Mouse (Mus musculus) CH12.LX (cell line): ENCODE results near the gene Map7. TPM values are rescaled to one million over a fixed set of nuclear protein-coding genes. Genes with fewer than 3 reads are reported as not detected.

ENCODE experiments used
- DNase-seq: peaks from one replicate; pipeline ENCODE4 v3.0.0-alpha.2; 2013; ENCODE audit errors: extremely low read depth
- H3K27ac ChIP-seq: 2 replicates; pipeline ENCODE4 v1.5.1; 2012; ENCODE audit warnings: low read depth, mild to moderate bottlenecking, control low read depth, moderate library complexity; ENCODE audit not compliant: insufficient read depth
- H3K27me3 ChIP-seq: replicated peaks from 2 replicates; pipeline ENCODE3; 2012; ENCODE audit warnings: inconsistent platforms
- H3K36me3 ChIP-seq, 2 experiments: replicated peaks in 1 of 2; 2 replicates each; pipeline versions ENCODE3 to v1.6.1; 2012; ENCODE audit warnings: inconsistent platforms in 1 of 2, low read length in 1 of 2, mild to moderate bottlenecking in 1 of 2, mixed read lengths in 1 of 2, moderate library complexity in 1 of 2; ENCODE audit not compliant: control insufficient read depth in 1 of 2, insufficient read depth in 1 of 2
- H3K4me1 ChIP-seq, 2 experiments: 2 replicates each; pipeline ENCODE4 v1.6.1; 2012; ENCODE audit warnings: inconsistent platforms in 1 of 2, moderate library complexity in 1 of 2; ENCODE audit not compliant: insufficient read depth in 2 of 2, control insufficient read depth in 1 of 2
- H3K4me2 ChIP-seq: 2 replicates; pipeline ENCODE4 v1.6.1; 2012; ENCODE audit warnings: low read depth, mild to moderate bottlenecking, control low read depth; ENCODE audit not compliant: poor library complexity, insufficient read depth, severe bottlenecking
- H3K4me3 ChIP-seq, 3 experiments: fragments of 150-350 bp in 1 of 3; sonication (generic) in 1 of 3; replicated peaks in 1 of 3; 2 replicates each; pipeline versions ENCODE3 to v1.5.1; 2011 to 2012; ENCODE audit warnings: low read depth in 2 of 3, low read length in 2 of 3, mild to moderate bottlenecking in 2 of 3, moderate library complexity in 2 of 3, control low read depth in 1 of 3, improper control_type of control experiment in 1 of 3, inconsistent platforms in 1 of 3, mixed read lengths in 1 of 3; ENCODE audit not compliant: poor library complexity in 1 of 3
- H3K79me2 ChIP-seq: replicated peaks from 2 replicates; pipeline ENCODE4 v1.6.1; 2012; ENCODE audit warnings: mild to moderate bottlenecking, moderate library complexity; ENCODE audit not compliant: control insufficient read depth, poor library complexity, insufficient read depth, severe bottlenecking; ENCODE audit errors: extremely low read depth
- H3K9ac ChIP-seq: 2 replicates; pipeline ENCODE4 v1.6.1; 2012; ENCODE audit warnings: low read depth, mild to moderate bottlenecking, control low read depth, moderate library complexity; ENCODE audit not compliant: insufficient read depth
- H3K9me3 ChIP-seq: replicated peaks from 2 replicates; pipeline ENCODE3; 2012; ENCODE audit warnings: low read length, inconsistent platforms, mixed read lengths
- BHLHE40 ChIP-seq: IDR thresholded peaks from 2 replicates; pipeline ENCODE4 v1.6.1; 2011; ENCODE audit warnings: mild to moderate bottlenecking, low read depth, low read length, improper control_type of control experiment
- CHD1 ChIP-seq: IDR thresholded peaks from 2 replicates; pipeline ENCODE4 v1.6.1; 2012; ENCODE audit warnings: low read depth, low read length, improper control_type of control experiment, inconsistent platforms
- CHD2 ChIP-seq: IDR thresholded peaks from 2 replicates; pipeline ENCODE4 v1.6.1; 2011; ENCODE audit warnings: low read length, improper control_type of control experiment
- CTCF ChIP-seq, 2 experiments: IDR thresholded peaks in 1 of 2; conservative IDR thresholded peaks in 1 of 2; 2 replicates each; pipeline ENCODE4 v1.5.1; 2011 to 2012; ENCODE audit warnings: low read depth in 2 of 2, low read length in 2 of 2, improper control_type of control experiment in 1 of 2, inconsistent platforms in 1 of 2, mild to moderate bottlenecking in 1 of 2, moderate library complexity in 1 of 2
- ETS1 ChIP-seq: conservative IDR thresholded peaks from 2 replicates; pipeline ENCODE4 v1.6.1; 2012; ENCODE audit warnings: low read depth, mild to moderate bottlenecking, inconsistent platforms, low read length, improper control_type of control experiment, moderate library complexity
- HCFC1 ChIP-seq: IDR thresholded peaks from 2 replicates; pipeline ENCODE4 v1.6.1; 2012; ENCODE audit warnings: low read depth, mild to moderate bottlenecking, inconsistent platforms, low read length, improper control_type of control experiment
- IRF4 ChIP-seq: IDR thresholded peaks from 2 replicates; pipeline ENCODE4 v1.6.1; 2014; ENCODE audit warnings: low read depth, mild to moderate bottlenecking, inconsistent platforms, low read length, improper control_type of control experiment
- JUN ChIP-seq: IDR thresholded peaks from 2 replicates; pipeline ENCODE4 v1.6.1; 2011; ENCODE audit warnings: low read depth, mild to moderate bottlenecking, low read length, improper control_type of control experiment, moderate library complexity; ENCODE audit not compliant: insufficient read depth
- KAT2A ChIP-seq: IDR thresholded peaks from 2 replicates; pipeline ENCODE4 v1.6.1; 2012; ENCODE audit warnings: low read length, improper control_type of control experiment, inconsistent platforms; ENCODE audit not compliant: insufficient replicate concordance
- MAFK ChIP-seq: IDR thresholded peaks from 2 replicates; pipeline ENCODE4 v1.6.1; 2011; ENCODE audit warnings: low read length, improper control_type of control experiment; ENCODE audit not compliant: insufficient replicate concordance
- MAX ChIP-seq: IDR thresholded peaks from 2 replicates; pipeline ENCODE4 v1.6.1; 2011; ENCODE audit warnings: low read length, improper control_type of control experiment
- NELFE ChIP-seq: IDR thresholded peaks from 2 replicates; pipeline ENCODE4 v1.6.1; 2011; ENCODE audit warnings: low read depth, low read length, improper control_type of control experiment
- NRF1 ChIP-seq: IDR thresholded peaks from 2 replicates; pipeline ENCODE4 v1.6.1; 2014; ENCODE audit warnings: low read depth, mild to moderate bottlenecking, inconsistent platforms, low read length, improper control_type of control experiment, moderate library complexity
- POLR2AphosphoS2 ChIP-seq: IDR thresholded peaks from 2 replicates; pipeline ENCODE4 v1.6.1; 2011; ENCODE audit warnings: low read depth, low read length, improper control_type of control experiment
- RAD21 ChIP-seq: IDR thresholded peaks from 2 replicates; pipeline ENCODE4 v1.6.1; 2011; ENCODE audit warnings: low read depth, mild to moderate bottlenecking, low read length, improper control_type of control experiment, moderate library complexity
- RCOR1 ChIP-seq: conservative IDR thresholded peaks from 2 replicates; pipeline ENCODE4 v1.6.1; 2012; ENCODE audit warnings: low read depth, mild to moderate bottlenecking, inconsistent platforms, low read length, improper control_type of control experiment
- SIN3A ChIP-seq: IDR thresholded peaks from 2 replicates; pipeline ENCODE4 v1.6.1; 2012; ENCODE audit warnings: low read length, improper control_type of control experiment, inconsistent platforms
- TCF12 ChIP-seq: IDR thresholded peaks from 2 replicates; pipeline ENCODE4 v1.6.1; 2014; ENCODE audit warnings: low read depth, mild to moderate bottlenecking, inconsistent platforms, low read length, improper control_type of control experiment
- USF1 ChIP-seq: IDR thresholded peaks from 2 replicates; pipeline ENCODE4 v1.6.1; 2014; ENCODE audit warnings: low read depth, mild to moderate bottlenecking, inconsistent platforms, low read length, improper control_type of control experiment
- ZC3H11A ChIP-seq: IDR thresholded peaks from 2 replicates; pipeline ENCODE4 v1.6.1; 2012; ENCODE audit warnings: low read depth, mild to moderate bottlenecking, inconsistent platforms, low read length, improper control_type of control experiment
- ZKSCAN1 ChIP-seq: IDR thresholded peaks from 2 replicates; pipeline ENCODE4 v1.6.1; 2012; ENCODE audit warnings: low read depth, inconsistent platforms, low read length, improper control_type of control experiment, borderline replicate concordance
- ZMIZ1 ChIP-seq: IDR thresholded peaks from 2 replicates; pipeline ENCODE4 v1.6.1; 2012; ENCODE audit warnings: low read depth, mild to moderate bottlenecking, inconsistent platforms, low read length, improper control_type of control experiment
- ZNF384 ChIP-seq: IDR thresholded peaks from 2 replicates; pipeline ENCODE4 v1.6.1; 2012; ENCODE audit warnings: low read depth, low read length, improper control_type of control experiment, inconsistent platforms
- dilution Hi-C: fragments of 300-500 bp; cut with MboI; formaldehyde crosslinking; loops from 2 replicates; pipeline ENCODE4 v1.14.3; 2020; ENCODE audit warnings: low sequenced_read_pairs; ENCODE audit not compliant: extremely low pct_unique_long_range_greater_than_20kb, extremely low pct_ligation_motif_present
- in situ Hi-C: fragments of 300-500 bp; cut with MboI; formaldehyde crosslinking; loops from 3 replicates; pipeline ENCODE4 v1.14.3; 2019; ENCODE audit warnings: low sequenced_read_pairs, low pct_ligation_motif_present, low pct_unique_long_range_greater_than_20kb, mixed read lengths
- polyA plus RNA-seq: library from polyadenylated mRNA; unstranded; fragments of >175 nt; gene quantifications from 2 replicates; pipeline ENCODE4 v1.2.1, GENCODE M21; 2012; ENCODE audit warnings: low read depth; ENCODE audit not compliant: insufficient read length
- total RNA-seq, 2 experiments: library from RNA; depleted of rRNA; stranded (reverse); fragments of 300-350 nt in 1 of 2; fragments of >200 nt in 1 of 2; gene quantifications; 2 replicates each; pipeline ENCODE4 v1.2.3; 2012 to 2014

Gene Map7
- total and polyA plus RNA-seq, 3 experiments = 7.4 to 31.1 (median 21.6) TPM

DNA sequence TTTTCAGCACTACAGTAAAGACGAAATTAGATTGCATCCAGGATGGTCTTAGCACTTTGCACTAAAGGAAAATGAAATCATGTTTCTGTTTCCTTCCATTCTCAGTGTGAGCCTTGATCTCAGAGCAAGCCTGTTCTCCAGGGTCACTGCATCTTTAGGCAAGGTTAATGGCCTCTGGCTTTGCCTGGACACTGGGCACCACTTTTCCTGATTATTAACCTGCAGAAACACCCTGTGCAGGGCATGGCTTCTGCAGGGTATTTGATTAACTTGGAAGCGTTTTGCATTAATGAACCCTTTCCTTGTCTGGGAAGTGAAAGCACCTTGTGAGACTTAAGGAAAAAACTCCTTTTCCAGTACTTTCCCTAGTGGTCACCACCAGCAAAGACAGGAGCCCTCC lies 111.2 kb downstream of the Map7 start:
- H3K27ac ChIP-seq = no peak overlapping the region
- no peak overlapping the region for H3K9ac ChIP-seq
- peaks cover 11 to 36% of the 10 kb centered on the region in 2 experiments for H3K4me1 ChIP-seq
- dilution Hi-C loops (no loop called here), in situ Hi-C loops (no loop called here)
- no peaks in the 10 kb centered on the region for H3K27me3 ChIP-seq
- H3K36me3 ChIP-seq = peaks cover 0 to 2% of the 10 kb centered on the region in 2 experiments
- H3K9me3 ChIP-seq = no peaks in the 10 kb centered on the region
- TF ChIP-seq CHD2 (no peak), MAX (no peak), ZKSCAN1 (no peak), JUN (no peak), MAFK (no peak), POLR2AphosphoS2 (no peak), CTCF (conservative IDR thresholded peaks at IDR 0.05 in 1 of 2, IDR thresholded peaks at IDR 0.05 in 1 of 2; ENCODE audit: low read depth in 2 of 2, low read length in 2 of 2) (no peak), BHLHE40 (no peak), KAT2A (no peak)
- DNase-seq = no peak
- H3K4me3 ChIP-seq = no peak overlapping the region
- no peaks in the 10 kb centered on the region for H3K79me2 ChIP-seq
- no peak overlapping the region for H3K4me2 ChIP-seq

DNA sequence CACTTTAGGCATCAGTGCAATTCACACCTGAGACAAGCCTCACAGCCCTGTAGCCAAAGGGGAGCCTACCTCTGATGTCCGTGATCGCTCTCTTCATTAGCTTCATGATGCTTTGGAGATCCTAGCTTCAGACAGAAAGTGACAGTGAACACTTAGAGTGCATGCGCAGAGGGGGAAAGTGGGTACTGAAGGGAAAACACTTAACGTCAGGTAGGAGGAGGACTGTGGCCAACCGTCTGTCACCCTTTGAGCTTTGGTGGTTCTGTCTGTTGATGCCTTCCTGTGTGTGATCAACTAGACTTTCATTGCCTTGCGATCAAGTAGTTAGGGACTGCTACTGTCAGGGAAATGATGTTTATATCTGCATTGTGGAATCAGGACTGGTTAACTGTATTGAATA lies 114.6 kb downstream of the Map7 start:
- Histone ChIP-seq H3K27me3 (no peaks in the 10 kb centered on the region), H3K36me3 (peaks cover 0 to 8% of the 10 kb centered on the region in 2 experiments), H3K4me1 (peaks cover 12 to 43% of the 10 kb centered on the region in 2 experiments), H3K9ac (no peak overlapping the region), H3K4me2 (no peak overlapping the region), H3K9me3 (no peaks in the 10 kb centered on the region), H3K79me2 (0 out of 2 replicates have a peak, but pooled peaks cover 2% of the 10 kb centered on the region)
- DNase-seq = no peak
- dilution Hi-C loops = no loop called here
- TF ChIP-seq ZMIZ1 (no peak), ZKSCAN1 (no peak), NRF1 (peak; percentile 48), MAX (no peak)
- TF ChIP-seq, all 38 proteins: peak for 1
- in situ Hi-C loops = no loop called here
- Histone ChIP-seq H3K27ac (no peak overlapping the region), H3K4me3 (peak overlapping the region in 1 of 3 experiments; percentile 6)

DNA sequence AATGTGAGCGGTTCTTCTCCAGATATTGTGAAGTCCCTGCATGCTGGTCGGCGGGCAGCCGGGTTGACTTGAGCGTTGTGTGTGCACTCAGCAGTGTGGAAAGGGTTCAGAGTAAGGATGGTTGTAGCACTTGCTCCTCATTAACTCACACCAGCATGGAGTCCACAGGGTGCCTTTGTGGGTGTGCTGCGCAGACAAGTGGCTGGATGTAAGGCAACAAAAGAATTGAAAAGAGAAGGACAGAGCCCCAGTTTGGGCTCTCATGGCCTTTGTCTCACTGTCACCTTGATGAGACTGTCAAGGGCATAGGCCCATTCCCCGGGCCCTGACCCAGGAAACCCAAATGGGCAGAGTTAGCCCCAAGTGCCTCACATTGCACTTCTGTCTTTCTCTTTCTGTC lies 116.2 kb downstream of the Map7 start:
- H3K9ac ChIP-seq = no peak overlapping the region
- DNase-seq = no peak
- H3K4me2 ChIP-seq = no peak overlapping the region
- in situ Hi-C loops (no loop called here), dilution Hi-C loops (no loop called here)
- TF ChIP-seq SIN3A (no peak), CTCF (conservative IDR thresholded peaks at IDR 0.05 in 1 of 2, IDR thresholded peaks at IDR 0.05 in 1 of 2; ENCODE audit: low read depth in 2 of 2, low read length in 2 of 2) (no peak), RAD21 (no peak), RCOR1 (no peak), CHD2 (no peak), MAX (no peak), TCF12 (no peak), KAT2A (no peak), BHLHE40 (no peak), MAFK (no peak), CHD1 (no peak), ZC3H11A (no peak), HCFC1 (no peak), ZNF384 (no peak), USF1 (no peak), IRF4 (no peak), ETS1 (no peak), NELFE (no peak), JUN (no peak)
- H3K27ac ChIP-seq = no peak overlapping the region
- no peaks in the 10 kb centered on the region for H3K27me3 ChIP-seq
- H3K9me3 ChIP-seq = no peaks in the 10 kb centered on the region
- H3K79me2 ChIP-seq = 0 out of 2 replicates have a peak, but pooled peaks cover 2% of the 10 kb centered on the region
- H3K36me3 ChIP-seq = peaks cover 3 to 20% of the 10 kb centered on the region in 2 experiments
- H3K4me3 ChIP-seq = no peak overlapping the region
- H3K4me1 ChIP-seq = peaks cover 17 to 53% of the 10 kb centered on the region in 2 experiments
